Mouse (Mus musculus) cerebral cortex, adult 2 months (tissue): ENCODE results near the gene Ntm.

Source experiments
- WGBS: fragments of 180-500 bp; shearing (Covaris S2); methylation state at CpG from one replicate; pipeline ENCODE4 v1.1.7; 2018; 5-methylcytosine and 5-hydroxymethylcytosine counted together

Gene Ntm

GRCm38 (mm10) chr9:29962978-29963377 lies at the start of gene Ntm:
Gene Ntm (minus strand): TSS chr9:29963141.
- 14% methylated on average over 8 of the region's 8 CpGs for WGBS

- WGBS, result 58% methylated on average over 8 of the region's 8 CpGs
Measured at GRCm38 (mm10) chr9:30005701-30006100, 42.8 kb upstream of the Ntm start.

GRCm38 (mm10) chr9:30003612-30004011 lies 40.7 kb upstream of the Ntm start:
- whole genome bisulfite sequencing, result 27% methylated on average over 3 of the region's 3 CpGs

- WGBS, result 55% methylated on average over 5 of the region's 5 CpGs
Measured at GRCm38 (mm10) chr9:29981177-29981915, 18.4 kb upstream of the Ntm start.

GRCm38 (mm10) chr9:29961954-29962867 lies 730 bp downstream of the Ntm start:
- 2% methylated on average over 38 of the region's 38 CpGs for WGBS

GRCm38 (mm10) chr9:29961512-29961911 lies 1.4 kb downstream of the Ntm start:
- WGBS, result 30% methylated on average over 2 of the region's 2 CpGs

- WGBS, result 55% methylated on average over 5 of the region's 5 CpGs
Measured at GRCm38 (mm10) chr9:29960741-29961140, 2.2 kb downstream of the Ntm start.

- WGBS, result 31% methylated on average over 3 of the region's 3 CpGs
Measured at GRCm38 (mm10) chr9:29960236-29960635, 2.7 kb downstream of the Ntm start.

GRCm38 (mm10) chr9:29956936-29957335 lies 6.0 kb downstream of the Ntm start:
- 49% methylated on average over 5 of the region's 5 CpGs for WGBS

GRCm38 (mm10) chr9:29954031-29954430 lies 8.9 kb downstream of the Ntm start:
- 16% methylated on average over 6 of the region's 6 CpGs for WGBS

- WGBS, result 51% methylated on average over 3 of the region's 3 CpGs
Measured at GRCm38 (mm10) chr9:29949041-29949440, 13.9 kb downstream of the Ntm start.

GRCm38 (mm10) chr9:29943209-29944070 lies 19.5 kb downstream of the Ntm start:
- 29% methylated on average over 20 of the region's 20 CpGs for WGBS

GRCm38 (mm10) chr9:29942183-29942952 lies 20.6 kb downstream of the Ntm start:
- WGBS, result 49% methylated on average over 11 of the region's 11 CpGs

- 71% methylated on average over 16 of the region's 16 CpGs for WGBS
Measured at GRCm38 (mm10) chr9:29939517-29940034, 23.4 kb downstream of the Ntm start.

- WGBS, result 77% methylated on average over 4 of the region's 4 CpGs
Measured at GRCm38 (mm10) chr9:29928796-29929195, 34.1 kb downstream of the Ntm start.

GRCm38 (mm10) chr9:29925382-29925781 lies 37.6 kb downstream of the Ntm start:
- WGBS, result 80% methylated on average over 3 of the region's 3 CpGs

GRCm38 (mm10) chr9:29898406-29899054 lies 64.4 kb downstream of the Ntm start:
- 81% methylated on average over 9 of the region's 9 CpGs for whole genome bisulfite sequencing

GRCm38 (mm10) chr9:29897448-29897847 lies 65.5 kb downstream of the Ntm start:
- WGBS, result 60% methylated on average over 4 of the region's 4 CpGs

- 46% methylated on average over 5 of the region's 5 CpGs for WGBS
Measured at GRCm38 (mm10) chr9:29892792-29893191, 70.1 kb downstream of the Ntm start.

GRCm38 (mm10) chr9:29888712-29889111 lies 74.2 kb downstream of the Ntm start:
- WGBS, result 88% methylated on average over 3 of the region's 3 CpGs
